9 mouse cellular contexts compared by ENCODE assay signal in the genomic region with DNA sequence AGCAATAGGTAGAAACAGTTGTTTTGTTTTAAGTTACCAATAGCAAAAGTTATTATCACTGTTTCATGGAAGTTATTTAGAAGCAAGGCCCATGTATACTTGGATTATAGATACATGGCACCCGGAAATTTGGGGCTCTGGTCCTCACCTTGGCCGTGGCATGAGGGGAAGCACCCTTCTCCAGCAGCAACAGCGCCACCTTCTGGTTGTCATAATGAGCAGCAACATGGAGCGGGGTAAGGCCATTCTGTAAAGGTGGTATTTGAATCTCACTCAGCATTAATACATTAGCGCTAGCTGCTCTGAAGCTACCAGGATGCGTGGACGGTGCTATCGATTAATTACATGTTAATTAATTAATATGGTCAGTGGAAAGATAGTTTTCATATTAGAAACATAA.
DNase-seq lines count a peak whose midpoint lies in the region; ATAC-seq and TF ChIP-seq lines count a peak whose summit lies in the region.
"Had no signal": no experiment of that assay in that cellular context is flagged by ENCODE, and none has a peak within 500 bp of the region (broad histone marks: within the 10 kb centered on the region; RNA-seq: fewer than 3 reads in every experiment).

No protein-coding gene starts in this region.

- peak; percentile 70 for TF ChIP-seq RAD21 in CH12.LX (IDR thresholded peaks at IDR 0.05; ENCODE audit: low read depth, low read length)

- DNase-seq in heart, postnatal 4 days, result peak; percentile 45
- DNase-seq in CH12.LX (ENCODE audit: extremely low read depth), result peak; percentile 84
- peak; percentile 0 for DNase-seq in c-Kit-negative CD71-positive TER-119-positive erythroid progenitor cells, embryonic 14.5 days (ENCODE audit: low read depth, low spot score)
- DNase-seq in forelimb bud, embryonic 11.5 days (ENCODE audit: low read depth, low spot score), result peak; percentile 40
- DNase-seq in midbrain, embryonic 14.5 days, result peak; percentile 70
- no peak for DNase-seq in yolk sac, embryonic 10.5 days (ENCODE audit: low spot score)
- DNase-seq in heart, postnatal 25 days (ENCODE audit: low spot score), result no peak

- TF ChIP-seq EP300 in CH12.LX (IDR thresholded peaks at IDR 0.05; ENCODE audit: low read length), result no peak

- WGBS in heart, embryonic 12.5 days, result 55% methylated on average over 8 of the region's 8 CpGs
- 51% methylated on average over 8 of the region's 8 CpGs for WGBS in midbrain, embryonic 14.5 days

- H3K4me2 ChIP-seq in heart, embryonic 12.5 days, result no peak overlapping the region
- H3K4me2 ChIP-seq in CH12.LX (ENCODE audit: insufficient read depth, low read depth, poor library complexity, severe bottlenecking), result no peak overlapping the region
- no peak overlapping the region for H3K4me2 ChIP-seq in midbrain, embryonic 14.5 days (ENCODE audit: low read length)
- H3K4me2 ChIP-seq: limb, embryonic 12.5 days had no signal

- no peaks in the 10 kb centered on the region for H3K27me3 ChIP-seq in heart, embryonic 12.5 days (replicated peaks)
- no peaks in the 10 kb centered on the region for H3K27me3 ChIP-seq in CH12.LX (replicated peaks)
- H3K27me3 ChIP-seq in midbrain, embryonic 14.5 days (ENCODE audit: control insufficient read depth, insufficient read depth, low read length), result no peaks in the 10 kb centered on the region
- H3K27me3 ChIP-seq: limb, embryonic 12.5 days had no signal

- TF ChIP-seq POLR2A in CH12.LX (IDR thresholded peaks at IDR 0.05; ENCODE audit: low read depth, low read length), result no peak

- peak; percentile 82 to 83 for TF ChIP-seq CTCF in CH12.LX (conservative IDR thresholded peaks at IDR 0.05 in 1 of 2, IDR thresholded peaks at IDR 0.05 in 1 of 2; ENCODE audit: low read depth in 2 of 2, low read length in 2 of 2)

- no peaks in the 10 kb centered on the region for H3K9me3 ChIP-seq in heart, embryonic 12.5 days (replicated peaks)
- H3K9me3 ChIP-seq in CH12.LX (replicated peaks; ENCODE audit: low read length), result no peaks in the 10 kb centered on the region
- H3K9me3 ChIP-seq in midbrain, embryonic 14.5 days (ENCODE audit: control insufficient read depth, low read length), result no peaks in the 10 kb centered on the region
- H3K9me3 ChIP-seq: limb, embryonic 12.5 days had no signal

- dilution Hi-C loops in CH12.LX (cut with MboI; ENCODE audit: extremely low pct_ligation_motif_present, extremely low pct_unique_long_range_greater_than_20kb, low sequenced_read_pairs), result no loop called here

- peaks cover 4% of the 10 kb centered on the region for H3K4me1 ChIP-seq in heart, embryonic 12.5 days (replicated peaks)
- H3K4me1 ChIP-seq in CH12.LX (ENCODE audit: control insufficient read depth in 1 of 2, insufficient read depth in 2 of 2), result peaks cover 2 to 43% of the 10 kb centered on the region in 2 experiments; a peak in 2 of 4 replicates
- H3K4me1 ChIP-seq in midbrain, embryonic 14.5 days (ENCODE audit: control insufficient read depth, insufficient read depth, low read length), result no peaks in the 10 kb centered on the region
- H3K4me1 ChIP-seq: limb, embryonic 12.5 days had no signal

- in situ Hi-C loops in CH12.LX (cut with MboI; ENCODE audit: low pct_ligation_motif_present, low pct_unique_long_range_greater_than_20kb, low sequenced_read_pairs), result no loop called here

- H3K36me3 ChIP-seq in heart, embryonic 12.5 days, result peaks cover 29% of the 10 kb centered on the region
- H3K36me3 ChIP-seq in CH12.LX (replicated peaks in 1 of 2; ENCODE audit: control insufficient read depth in 1 of 2, insufficient read depth in 1 of 2, low read length in 1 of 2), result peaks cover 0 to 3% of the 10 kb centered on the region in 2 experiments
- H3K36me3 ChIP-seq in midbrain, embryonic 14.5 days (ENCODE audit: control insufficient read depth, insufficient read depth, low read length), result peaks cover 85% of the 10 kb centered on the region

- H3K9ac ChIP-seq in heart, embryonic 12.5 days, result no peak overlapping the region
- no peak overlapping the region for H3K9ac ChIP-seq in CH12.LX (ENCODE audit: insufficient read depth, low read depth)
- H3K9ac ChIP-seq in midbrain, embryonic 14.5 days (replicated peaks; ENCODE audit: low read length), result no peak overlapping the region
- H3K9ac ChIP-seq: limb, embryonic 12.5 days had no signal

- ATAC-seq in heart, embryonic 12.5 days (ENCODE audit: insufficient number of reproducible peaks, low FRiP score), result no peak
- 0 out of 2 replicates have a peak, but pooled peaks have one; percentile 43 for ATAC-seq in midbrain, embryonic 14.5 days (ENCODE audit: low FRiP score, low TSS enrichment)

- H3K79me2 ChIP-seq in CH12.LX (replicated peaks; ENCODE audit: control insufficient read depth, extremely low read depth, insufficient read depth, poor library complexity, severe bottlenecking), result no peaks in the 10 kb centered on the region

- intact Hi-C loops in heart, postnatal 25 days (cut with DNase I), result no loop called here

- H3K4me3 ChIP-seq in heart, embryonic 12.5 days, result no peak overlapping the region
- H3K4me3 ChIP-seq in CH12.LX (replicated peaks in 1 of 3; ENCODE audit: low read depth in 2 of 3, low read length in 2 of 3, poor library complexity in 1 of 3), result no peak overlapping the region
- no peak overlapping the region for H3K4me3 ChIP-seq in midbrain, embryonic 14.5 days (replicated peaks; ENCODE audit: low read depth, low read length)
- H3K4me3 ChIP-seq: limb, embryonic 12.5 days had no signal

- H3K27ac ChIP-seq in heart, embryonic 12.5 days (ENCODE audit: poor library complexity, severe bottlenecking), result no peak overlapping the region
- H3K27ac ChIP-seq in CH12.LX (ENCODE audit: insufficient read depth, low read depth), result no peak overlapping the region
- no peak overlapping the region for H3K27ac ChIP-seq in midbrain, embryonic 14.5 days (replicated peaks; ENCODE audit: low read depth, low read length)
- H3K27ac ChIP-seq: limb, embryonic 12.5 days had no signal

TF ChIP-seq in CH12.LX, 34 proteins besides CTCF, POLR2A, EP300 and RAD21:
- TF ChIP-seq SMC3 (IDR thresholded peaks at IDR 0.05; ENCODE audit: low read depth, low read length) (peak; percentile 80), MYC (IDR thresholded peaks at IDR 0.05; ENCODE audit: low read depth, low read length) (peak; percentile 41; the same call in 1 of the 2 replicates), POLR2AphosphoS2 (IDR thresholded peaks at IDR 0.05; ENCODE audit: low read depth, low read length) (no peak)
TF ChIP-seq in CH12.LX: peak in this region for 2.

Comparison
In these comparisons a context has a peak if more than half of its experiments do, and no peak if none do; other contexts are left out.
1. DNase-seq: peak in heart, postnatal 4 days (single experiment), CH12.LX (single experiment), c-Kit-negative CD71-positive TER-119-positive erythroid progenitor cells, embryonic 14.5 days (single experiment), forelimb bud, embryonic 11.5 days (single experiment) and midbrain, embryonic 14.5 days (single experiment); none in yolk sac, embryonic 10.5 days (single experiment) and heart, postnatal 25 days (single experiment).